Mouse (Mus musculus) lung, postnatal 0 days (tissue): Measurements from ENCODE around the gene Adcyap1r1. TPM values are rescaled to one million over a fixed set of nuclear protein-coding genes. Genes with fewer than 3 reads are reported as not detected.

ENCODE experiments used
- ATAC-seq: fragments of 200-750 bp; cut with Nextera tagmentation; 2 replicates; pipeline ENCODE4 v1.8.0; 2017; ENCODE audit warnings: moderate library complexity
- DNase-seq: peaks from one replicate; pipeline ENCODE4 v3.0.0-alpha.2; 2016; ENCODE audit warnings: low spot score
- H3K27ac ChIP-seq: fragments of 300-500 bp; sonication (generic); 2 replicates; pipeline ENCODE4 v1.5.1; 2014; ENCODE audit warnings: antibody characterized with exemption, mild to moderate bottlenecking, low read length, mixed read lengths
- H3K27me3 ChIP-seq: fragments of 300-500 bp; sonication (generic); replicated peaks from 2 replicates; pipeline ENCODE4 v1.6.1; 2014; ENCODE audit warnings: low read length, mixed read lengths; ENCODE audit not compliant: insufficient read depth
- H3K36me3 ChIP-seq: fragments of 300-500 bp; sonication (generic); 2 replicates; pipeline ENCODE4 v1.6.1; 2014; ENCODE audit warnings: low read length, mixed read lengths; ENCODE audit not compliant: insufficient read depth
- H3K4me1 ChIP-seq: fragments of 300-500 bp; sonication (generic); 2 replicates; pipeline ENCODE4 v1.6.1; 2014; ENCODE audit warnings: antibody characterized with exemption, low read depth, low read length, mixed read lengths; ENCODE audit not compliant: insufficient read depth
- H3K4me2 ChIP-seq: fragments of 300-500 bp; sonication (generic); replicated peaks from 2 replicates; pipeline ENCODE4 v1.6.1; 2014; ENCODE audit warnings: low read depth, mild to moderate bottlenecking, low read length, moderate library complexity, mixed read lengths
- H3K4me3 ChIP-seq: fragments of 300-500 bp; sonication (generic); 2 replicates; pipeline ENCODE4 v1.5.1; 2014; ENCODE audit warnings: low read depth, low read length
- H3K9ac ChIP-seq: fragments of 300-500 bp; sonication (generic); replicated peaks from 2 replicates; pipeline ENCODE4 v1.6.1; 2014; ENCODE audit warnings: low read depth, mild to moderate bottlenecking
- H3K9me3 ChIP-seq: fragments of 300-500 bp; sonication (generic); 2 replicates; pipeline ENCODE4 v1.6.1; 2016; ENCODE audit warnings: low read length, mixed read lengths
- CTCF ChIP-seq: IDR thresholded peaks from 2 replicates; pipeline ENCODE4 v1.5.1; 2016; ENCODE audit warnings: antibody characterized with exemption, mild to moderate bottlenecking
- EP300 ChIP-seq: IDR thresholded peaks from 2 replicates; pipeline ENCODE4 v1.6.1; 2016; ENCODE audit warnings: antibody characterized with exemption, mild to moderate bottlenecking, control low read depth
- WGBS: fragments of 180-500 bp; shearing (Covaris S2); extraction: QIAGEN DNeasy Blood & Tissue Kit; methylation state at CpG from one replicate; pipeline ENCODE4 v1.1.7; 2014; 5-methylcytosine and 5-hydroxymethylcytosine counted together
- polyA plus RNA-seq: library from polyadenylated mRNA; unstranded; fragments of >200 nt; fragmentation: Nextera tagmentation; extraction: Ambion mirVana; gene quantifications from 2 replicates; pipeline ENCODE4 v1.2.1, GENCODE M21; 2015

The Adcyap1r1 gene
- polyA plus RNA-seq, 1 experiment from 2014 or later: 0.23 TPM

- TF ChIP-seq EP300 (no peak), CTCF (no peak)
- no peak overlapping the region for H3K4me2 ChIP-seq
- H3K36me3 ChIP-seq: no peaks in the 10 kb centered on the region
- no peak for ATAC-seq
- H3K27me3 ChIP-seq: no peaks in the 10 kb centered on the region
- H3K9me3 ChIP-seq: no peaks in the 10 kb centered on the region
- no peak overlapping the region for H3K9ac ChIP-seq
- no peak overlapping the region for H3K4me3 ChIP-seq
- H3K4me1 ChIP-seq: no peaks in the 10 kb centered on the region
- no peak overlapping the region for H3K27ac ChIP-seq
- no peak for DNase-seq
- WGBS: 36% methylated on average over 7 of the region's 7 CpGs
Observed at GRCm38 (mm10) chr6:55410119-55410775, 41.5 kb upstream of the Adcyap1r1 start.

DNA sequence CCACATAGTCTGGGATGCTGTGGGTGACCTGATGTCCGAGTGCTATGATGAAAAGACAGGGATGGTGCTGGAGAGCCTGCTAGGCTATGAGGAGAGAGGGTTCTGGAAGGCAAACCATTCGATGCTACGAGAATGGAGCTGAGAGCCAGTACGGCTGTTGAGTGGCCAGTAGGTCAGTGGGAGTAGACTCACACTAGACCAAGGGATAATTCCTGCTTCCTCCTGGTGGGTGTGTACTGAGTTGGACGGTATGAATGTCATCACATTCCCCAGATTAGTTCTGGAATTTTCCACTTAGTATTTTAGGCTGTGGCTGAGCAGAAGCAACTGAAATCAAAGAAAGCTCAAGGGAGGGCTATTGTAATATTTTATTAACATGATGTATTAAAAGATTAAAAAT, 40.8 kb upstream of the Adcyap1r1 start:
- H3K9me3 ChIP-seq: no peaks in the 10 kb centered on the region
- no peak overlapping the region for H3K27ac ChIP-seq
- no peak overlapping the region for H3K4me2 ChIP-seq
- TF ChIP-seq EP300 (no peak), CTCF (no peak)
- WGBS: 61% methylated on average over 5 of the region's 5 CpGs
- ATAC-seq (no peak), DNase-seq (no peak)
- H3K9ac ChIP-seq: no peak overlapping the region
- H3K27me3 ChIP-seq: no peaks in the 10 kb centered on the region
- H3K4me1 ChIP-seq: no peaks in the 10 kb centered on the region
- H3K4me3 ChIP-seq: no peak overlapping the region
- no peaks in the 10 kb centered on the region for H3K36me3 ChIP-seq

GRCm38 (mm10) chr6:55416202-55416601, 35.6 kb upstream of the Adcyap1r1 start:
- H3K4me3 ChIP-seq: no peak overlapping the region
- no peak for ATAC-seq
- no peaks in the 10 kb centered on the region for H3K36me3 ChIP-seq
- no peak overlapping the region for H3K27ac ChIP-seq
- no peaks in the 10 kb centered on the region for H3K4me1 ChIP-seq
- H3K4me2 ChIP-seq: no peak overlapping the region
- H3K27me3 ChIP-seq: no peaks in the 10 kb centered on the region
- WGBS: 66% methylated on average over 5 of the region's 5 CpGs
- TF ChIP-seq CTCF (no peak), EP300 (no peak)
- H3K9me3 ChIP-seq: no peaks in the 10 kb centered on the region
- DNase-seq: no peak
- H3K9ac ChIP-seq: no peak overlapping the region

DNA sequence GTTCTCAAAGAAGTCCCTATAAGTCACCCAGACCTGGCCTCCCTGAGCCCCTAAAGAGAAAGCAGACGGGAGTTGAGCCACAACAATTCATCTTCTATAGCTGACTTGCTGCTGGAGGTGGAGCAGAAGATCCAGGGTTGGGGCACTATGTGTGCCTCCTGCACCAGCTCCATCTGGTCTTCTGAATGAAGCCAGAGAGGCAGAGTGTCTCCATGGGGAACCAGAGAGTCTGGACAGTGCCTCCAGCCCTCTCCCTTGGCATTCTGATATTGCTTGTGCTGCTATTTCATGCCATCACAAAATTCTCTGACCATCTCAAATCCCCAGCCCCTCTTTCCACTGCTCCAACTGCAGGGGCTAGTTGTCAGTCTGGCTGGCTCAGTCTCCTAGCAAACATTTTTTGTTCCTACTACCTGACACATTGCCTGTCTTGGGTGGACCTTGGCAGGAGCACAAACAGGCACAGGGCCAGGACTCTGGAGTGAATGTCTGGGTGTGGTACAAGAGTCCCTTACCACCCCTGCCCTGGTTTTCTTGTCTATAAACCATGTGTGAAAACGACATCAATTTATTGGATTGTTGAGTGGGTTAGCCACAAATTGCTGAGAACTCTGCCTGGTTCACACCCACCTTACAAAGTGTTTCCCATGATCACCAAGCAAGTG, 32.9 kb upstream of the Adcyap1r1 start:
- ATAC-seq (no peak), DNase-seq (no peak)
- Histone ChIP-seq H3K4me1 (no peaks in the 10 kb centered on the region), H3K9ac (no peak overlapping the region), H3K4me3 (no peak overlapping the region), H3K36me3 (no peaks in the 10 kb centered on the region), H3K27me3 (no peaks in the 10 kb centered on the region), H3K27ac (no peak overlapping the region), H3K4me2 (no peak overlapping the region), H3K9me3 (no peaks in the 10 kb centered on the region)
- 38% methylated on average over 2 of the region's 2 CpGs for WGBS
- TF ChIP-seq EP300 (no peak), CTCF (no peak)

GRCm38 (mm10) chr6:55420411-55420810, 31.4 kb upstream of the Adcyap1r1 start:
- no peak overlapping the region for H3K9ac ChIP-seq
- 48% methylated on average over 3 of the region's 3 CpGs for WGBS
- H3K4me3 ChIP-seq: no peak overlapping the region
- H3K4me1 ChIP-seq: no peaks in the 10 kb centered on the region
- H3K27ac ChIP-seq: no peak overlapping the region
- no peak for TF ChIP-seq EP300
- TF ChIP-seq CTCF: no peak
- no peaks in the 10 kb centered on the region for H3K36me3 ChIP-seq
- H3K4me2 ChIP-seq: no peak overlapping the region
- DNase-seq: no peak
- no peak for ATAC-seq
- H3K9me3 ChIP-seq: no peaks in the 10 kb centered on the region
- no peaks in the 10 kb centered on the region for H3K27me3 ChIP-seq

- H3K27ac ChIP-seq: no peak overlapping the region
- H3K4me2 ChIP-seq: no peak overlapping the region
- H3K9me3 ChIP-seq: no peaks in the 10 kb centered on the region
- H3K9ac ChIP-seq: no peak overlapping the region
- no peak for DNase-seq
- H3K36me3 ChIP-seq: no peaks in the 10 kb centered on the region
- 24% methylated on average over 1 of the region's 1 CpGs for WGBS
- H3K4me1 ChIP-seq: no peaks in the 10 kb centered on the region
- no peak for ATAC-seq
- no peak overlapping the region for H3K4me3 ChIP-seq
- no peak for TF ChIP-seq EP300
- no peak for TF ChIP-seq CTCF
- H3K27me3 ChIP-seq: no peaks in the 10 kb centered on the region
Observed at GRCm38 (mm10) chr6:55420869-55421361, 30.9 kb upstream of the Adcyap1r1 start.
